Mouse (Mus musculus) neutrophil, adult 5-6 weeks (primary cell): Measurements from ENCODE around the gene C2cd4b. TPM values are rescaled to one million over a fixed set of nuclear protein-coding genes. Genes with fewer than 3 reads are reported as not detected.
"Not testable (repeated sequence)": the region's sequence is repeated elsewhere in the genome, so short reads cannot be mapped to it uniquely, and the experiment has no call there.

Experiments
- ATAC-seq: fragments of 151-379, 151-347 bp; 2 replicates; pipeline ENCODE4 v1.8.0; 2017; ENCODE audit warnings: mild to moderate bottlenecking, moderate TSS enrichment; ENCODE audit not compliant: insufficient number of reproducible peaks, poor library complexity, low FRiP score, severe bottlenecking; ENCODE audit errors: extremely low read depth
- total RNA-seq: library from RNA; stranded (forward); fragments of 200-1000 nt; gene quantifications from 2 replicates; pipeline ENCODE4 v1.2.3, GENCODE M21; 2017

The C2cd4b gene
- not detected in 2 replicates for total RNA-seq

DNA sequence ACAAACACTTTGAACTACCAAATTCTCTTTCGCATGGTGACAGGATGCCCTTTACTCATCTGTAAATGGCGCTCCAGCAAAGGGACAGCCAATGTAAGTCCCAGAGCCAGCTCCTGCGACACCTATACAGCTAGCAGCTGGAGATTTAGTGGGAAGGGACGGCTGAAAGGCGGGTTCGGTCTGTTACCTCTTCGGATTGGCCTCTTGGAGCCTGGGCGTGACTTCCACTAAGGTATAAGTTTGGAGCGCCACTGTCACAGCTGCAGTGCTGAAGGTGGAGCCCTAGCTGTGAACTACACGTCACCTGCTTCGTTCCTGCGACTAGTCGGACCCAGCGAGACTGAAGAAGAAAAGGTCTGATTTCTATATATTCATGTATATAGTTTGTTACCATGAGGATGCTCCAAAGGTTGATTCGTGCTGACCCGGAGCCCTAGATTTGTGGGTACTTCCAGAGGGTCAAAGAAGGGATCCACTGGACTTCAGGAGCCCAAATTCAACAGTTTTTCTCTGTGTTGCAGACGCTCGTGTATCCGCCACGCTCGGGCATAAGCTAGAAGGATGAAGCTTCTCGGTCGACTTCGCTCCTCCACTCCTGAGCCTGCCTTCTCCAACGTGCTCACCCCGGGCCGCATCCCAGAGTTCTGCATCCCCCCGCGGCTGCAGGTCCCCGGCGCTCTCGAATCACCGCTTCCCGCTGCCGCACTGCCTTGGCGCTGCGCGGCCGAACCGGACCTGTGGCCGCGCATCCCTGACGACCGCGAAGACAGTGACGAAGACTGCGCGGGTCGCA, at the start of gene C2cd4b:
Gene C2cd4b, plus strand, starts transcription at position 275 of the 793 bp plus-strand sequence.
- no peak for ATAC-seq

DNA sequence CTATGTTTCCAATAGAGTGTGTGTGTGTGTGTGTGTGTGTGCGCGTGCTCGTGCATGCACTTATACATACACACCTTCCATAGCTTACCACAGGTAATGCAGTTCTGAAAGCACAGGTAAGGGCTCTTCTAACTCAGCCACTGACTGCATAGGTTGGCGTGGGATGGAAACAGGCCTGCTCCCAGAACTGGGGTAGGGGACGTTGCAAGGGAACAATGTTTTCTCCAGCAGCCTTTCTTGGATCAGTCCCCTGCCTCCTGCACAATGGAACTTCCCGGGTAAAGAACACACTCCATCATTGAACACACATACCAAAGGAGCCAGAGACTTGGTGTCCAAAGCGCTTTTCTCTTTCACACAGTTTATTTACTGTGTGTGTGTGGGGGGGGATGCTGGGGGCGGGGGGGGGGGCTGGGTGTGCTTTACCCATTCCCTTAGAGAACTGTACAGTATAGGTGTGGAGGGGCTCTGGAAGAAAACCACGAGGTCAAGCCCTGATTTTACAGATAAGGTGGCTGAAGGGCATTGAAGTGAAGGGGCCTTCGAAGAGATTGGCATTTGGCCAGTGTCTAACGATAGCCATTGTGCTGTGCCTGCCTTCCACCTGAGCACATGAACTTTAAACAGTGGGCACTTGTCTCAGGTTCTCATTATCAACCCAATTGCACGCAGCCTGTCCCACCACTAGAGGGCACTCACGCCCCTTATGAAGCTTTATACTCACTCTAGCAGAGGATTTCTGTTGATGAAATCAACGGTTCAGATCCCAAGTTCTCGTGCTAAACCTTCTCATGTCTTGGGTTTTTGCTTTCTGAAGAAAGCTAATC, 48.0 kb upstream of the C2cd4b start:
- no peak for ATAC-seq

GRCm38 (mm10) chr9:67712146-67712545, 47.1 kb upstream of the C2cd4b start:
- ATAC-seq: no peak

DNA sequence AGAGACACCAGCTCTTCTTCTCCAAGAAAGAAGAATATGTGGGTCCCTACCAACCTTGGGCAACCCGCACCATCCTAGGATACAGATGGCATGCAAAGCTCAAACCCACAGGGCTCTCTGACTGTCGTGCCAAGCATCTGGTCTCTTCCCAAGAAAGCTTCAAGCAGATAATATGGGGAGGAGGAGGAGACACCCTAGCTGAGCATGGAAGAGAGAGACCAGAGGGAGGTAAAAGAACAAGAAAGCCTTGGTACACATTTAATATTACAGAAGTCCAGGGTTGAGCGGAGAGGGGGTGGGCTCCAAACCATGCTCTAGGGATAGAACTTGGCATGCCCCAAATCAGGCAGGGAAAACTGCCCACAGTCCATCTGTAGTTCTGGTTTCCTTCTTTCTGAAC, 42.2 kb upstream of the C2cd4b start:
- ATAC-seq: no peak

DNA sequence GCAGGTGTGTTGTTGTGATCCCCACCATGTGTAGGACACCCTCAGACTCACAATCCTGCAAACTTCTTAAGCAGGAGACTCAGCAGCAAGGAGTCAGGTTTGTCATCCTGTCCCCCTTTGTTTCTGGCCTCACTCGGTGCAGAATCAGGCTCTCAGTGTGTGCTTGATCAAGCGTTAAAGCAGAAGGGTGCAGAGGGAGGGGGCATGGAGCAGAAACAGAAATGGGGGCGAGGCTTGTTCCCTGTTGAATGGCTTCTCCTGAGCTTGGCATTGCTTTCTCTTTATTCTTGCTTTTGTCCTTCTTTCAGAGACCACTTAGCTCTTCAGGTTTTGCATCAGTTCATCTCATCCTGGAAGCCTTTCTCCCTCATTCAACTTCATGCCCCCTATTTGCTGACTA, 40.6 kb upstream of the C2cd4b start:
- no peak for ATAC-seq

DNA sequence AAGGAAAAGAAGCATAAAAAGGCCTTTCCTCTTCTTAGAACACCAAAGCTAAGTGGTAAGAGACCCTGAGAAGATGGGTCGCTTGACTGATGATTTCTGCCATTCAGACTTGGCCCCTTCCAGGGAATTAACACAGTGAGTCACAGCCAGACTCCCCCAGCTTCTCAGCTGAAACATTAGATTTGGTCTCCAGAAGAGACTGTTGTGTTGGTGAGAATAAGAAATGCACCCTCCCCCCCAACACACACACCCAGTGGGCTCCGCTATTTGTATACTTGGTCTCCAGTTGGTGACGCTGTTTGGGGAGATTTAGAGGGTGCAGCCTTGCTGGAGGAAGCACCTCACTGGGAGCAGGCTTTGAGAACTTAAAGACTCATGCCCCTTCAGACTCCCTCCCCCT, 39.1 kb upstream of the C2cd4b start:
- no peak for ATAC-seq

DNA sequence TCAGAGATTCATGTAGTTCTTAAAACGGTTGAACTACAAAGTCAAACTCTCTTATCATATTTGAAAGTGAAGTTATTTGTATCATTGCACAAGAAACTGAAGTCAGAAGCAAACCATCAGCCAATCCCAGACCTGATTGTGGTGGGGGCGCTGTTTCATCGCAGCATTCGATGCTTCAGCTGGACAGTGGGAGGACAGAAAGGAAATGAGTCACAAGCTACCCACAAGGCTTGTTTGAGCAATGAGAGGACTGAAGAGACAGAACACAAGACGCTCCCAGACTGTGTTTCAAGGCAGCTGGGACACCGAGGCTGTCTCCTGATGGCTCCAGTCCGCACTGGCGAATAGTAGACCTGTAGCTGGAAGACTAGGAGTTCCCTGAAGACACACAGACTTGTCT, 36.9 kb upstream of the C2cd4b start:
- no peak for ATAC-seq

- no peak for ATAC-seq
Observed at GRCm38 (mm10) chr9:67725196-67725595, 34.0 kb upstream of the C2cd4b start.

DNA sequence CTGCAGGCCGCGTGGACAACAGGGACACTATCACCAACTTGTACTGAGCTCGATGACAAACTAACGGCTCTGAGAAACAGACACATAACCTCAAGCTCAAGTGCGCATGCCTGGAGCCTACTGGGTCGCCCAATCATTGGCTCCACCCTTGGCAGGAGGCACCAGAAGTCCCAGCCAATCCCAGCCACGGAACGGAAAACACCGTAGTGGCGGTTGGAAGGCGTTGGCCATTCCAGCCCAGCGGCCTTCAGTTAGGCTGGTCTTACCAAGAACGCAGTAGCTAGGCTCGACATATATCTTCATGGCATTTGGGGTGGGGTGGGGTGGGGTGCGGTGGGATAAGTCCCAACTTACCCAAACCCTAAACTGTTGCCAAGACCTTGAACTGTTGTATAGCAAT, 25.5 kb upstream of the C2cd4b start:
- ATAC-seq: no peak

DNA sequence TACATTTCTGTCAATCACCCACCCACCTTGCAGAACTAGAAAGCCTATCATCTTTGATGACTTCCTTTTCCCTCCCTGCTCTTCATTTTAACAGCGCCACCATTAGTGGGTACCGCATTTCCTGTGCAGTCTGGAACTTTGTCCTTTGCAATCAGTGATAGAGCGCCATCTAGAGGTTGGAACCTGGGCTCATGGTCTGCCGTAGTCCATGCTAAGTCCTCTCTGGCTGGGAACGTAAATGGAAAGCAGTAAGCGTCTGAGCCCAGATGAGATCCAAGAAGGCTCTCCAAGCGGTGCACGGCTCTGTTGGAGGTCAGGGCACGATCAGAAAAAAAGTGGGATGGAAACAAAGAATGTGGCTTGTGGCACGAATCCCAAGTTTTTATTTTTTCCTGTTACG, 23.8 kb upstream of the C2cd4b start:
- ATAC-seq: no peak

DNA sequence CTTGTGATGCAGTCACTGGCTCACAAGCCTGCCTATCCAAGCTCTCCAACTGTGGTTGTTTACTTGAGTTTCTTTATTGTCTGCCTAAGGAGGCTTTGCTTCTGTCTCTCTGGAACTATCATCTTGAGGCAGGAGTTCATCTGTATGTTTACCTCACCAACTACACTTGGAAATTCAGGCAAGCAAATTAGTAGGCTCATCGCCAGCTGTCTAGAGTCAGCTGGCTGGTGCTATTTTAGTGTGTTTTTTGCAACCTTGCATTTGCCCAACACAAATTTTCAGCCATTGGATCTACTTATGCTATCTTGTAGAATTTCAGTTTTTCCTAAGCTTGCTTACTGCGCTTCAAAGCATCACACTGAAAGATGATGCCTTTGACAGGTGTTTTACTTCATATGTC, 18.0 kb upstream of the C2cd4b start:
- ATAC-seq: no peak

DNA sequence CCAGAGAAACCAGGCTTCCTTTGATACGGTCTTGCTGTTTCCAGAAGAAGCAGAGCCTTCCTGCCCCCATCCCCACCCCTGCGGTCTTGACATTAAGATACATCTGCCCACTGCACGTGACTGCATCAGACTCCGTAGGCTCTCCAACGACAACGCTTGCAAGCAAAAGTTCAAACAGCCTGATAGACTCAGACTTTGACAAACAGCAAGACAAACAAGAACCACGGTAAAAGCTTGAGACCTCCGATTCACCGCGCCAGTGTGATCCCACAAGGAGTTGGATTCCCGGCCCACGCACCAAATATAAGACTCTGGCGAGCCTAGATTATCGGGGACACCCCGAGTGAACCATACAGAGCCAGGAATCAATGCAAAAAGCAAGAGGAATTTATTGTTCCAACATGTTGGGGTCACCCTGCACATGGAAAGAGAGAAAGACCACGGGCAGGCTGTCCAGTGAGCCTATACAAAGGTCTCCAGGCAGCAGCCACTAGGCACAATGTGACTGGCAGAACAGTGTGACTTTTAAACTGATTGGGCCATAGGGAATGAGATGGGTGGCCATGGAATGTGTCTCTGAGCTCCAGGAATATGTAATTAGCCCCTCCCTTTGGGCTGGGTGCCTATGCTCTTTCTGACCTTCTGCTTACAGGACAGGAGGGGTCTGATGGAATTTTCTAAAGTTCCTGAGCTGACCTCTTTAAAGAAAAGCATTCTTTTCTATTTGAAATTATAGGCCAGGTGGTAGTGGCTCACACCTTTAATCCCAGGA, 5.6 kb upstream of the C2cd4b start:
- ATAC-seq: no peak

DNA sequence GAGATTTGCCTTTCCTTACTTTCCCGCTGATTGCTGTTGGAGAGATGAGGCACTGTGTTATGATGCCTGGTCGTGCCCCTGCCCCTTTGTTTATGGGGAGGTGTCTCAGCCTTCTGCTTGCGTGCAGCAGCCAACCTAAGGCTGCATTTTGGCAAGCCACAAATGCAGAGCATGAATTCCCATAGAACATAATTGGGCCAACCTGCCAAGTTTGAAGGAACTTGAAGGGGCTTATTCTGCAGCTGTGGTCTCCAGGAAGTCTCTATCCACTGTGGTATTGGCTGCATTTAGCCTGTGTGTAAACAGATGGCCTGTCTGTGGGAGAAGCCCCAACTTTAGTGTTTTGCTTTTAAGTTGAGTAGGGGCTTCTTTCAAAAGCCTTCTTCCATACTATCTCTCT, 4.5 kb upstream of the C2cd4b start:
- ATAC-seq: no peak

DNA sequence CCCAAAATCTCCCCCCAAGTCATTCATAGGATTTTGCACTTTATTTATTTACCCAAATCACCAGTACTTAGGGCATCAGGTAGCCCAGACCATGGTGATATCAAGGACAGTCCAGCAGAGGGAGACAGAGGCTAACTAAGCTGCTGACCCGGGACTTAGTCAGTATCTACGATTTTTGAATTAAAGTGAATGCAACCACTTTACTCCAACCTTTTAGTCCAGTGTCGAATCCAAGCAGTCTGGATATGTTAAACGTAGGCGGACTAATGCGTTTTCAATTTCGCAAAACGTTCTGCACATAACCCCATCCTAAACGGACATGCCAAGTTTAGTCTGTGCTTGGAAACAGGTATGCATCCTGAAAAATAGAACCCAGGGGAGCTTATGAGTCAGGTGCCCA, 551 bp upstream of the C2cd4b start:
- no peak for ATAC-seq

DNA sequence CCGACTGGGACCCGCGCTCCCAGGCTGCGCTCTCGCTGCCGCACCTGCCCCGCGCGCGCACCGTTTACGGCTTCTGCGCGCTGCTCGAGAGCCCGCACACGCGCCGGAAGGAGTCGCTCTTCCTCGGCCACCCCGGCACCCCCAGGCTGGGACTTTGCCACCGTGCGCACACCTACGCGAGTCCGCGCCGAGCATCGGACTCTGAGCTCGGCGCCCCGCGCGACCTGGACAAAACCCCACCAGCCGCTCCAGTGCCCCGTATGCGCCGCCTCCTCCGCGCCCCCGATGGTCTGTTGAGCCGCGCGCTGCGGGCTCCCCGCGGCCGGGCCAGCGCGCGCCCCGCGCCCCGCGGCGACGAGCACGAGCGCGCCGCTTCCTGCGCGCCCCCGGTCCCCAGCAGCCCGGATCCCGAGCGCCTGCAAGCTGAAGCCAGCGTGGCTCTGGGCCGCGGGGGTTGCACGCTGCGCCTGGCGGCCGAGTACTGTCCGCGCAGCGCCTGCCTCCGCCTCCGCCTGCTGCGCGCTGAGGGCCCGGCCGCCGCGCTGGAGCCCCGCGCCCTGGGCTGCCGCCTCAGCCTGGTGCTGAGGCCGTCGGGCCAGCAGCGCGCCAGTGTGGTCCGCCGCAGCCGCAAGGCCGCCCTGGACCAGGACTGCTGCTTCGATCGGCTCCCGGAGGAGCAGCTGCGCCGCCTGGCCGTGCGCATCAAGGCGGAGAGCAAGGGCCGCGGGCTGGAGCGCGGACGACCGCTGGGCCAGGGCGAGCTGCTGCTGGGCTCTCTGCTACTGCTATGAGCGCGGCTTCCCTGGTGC, 923 bp downstream of the C2cd4b start:
- not testable (repeated sequence) for ATAC-seq

DNA sequence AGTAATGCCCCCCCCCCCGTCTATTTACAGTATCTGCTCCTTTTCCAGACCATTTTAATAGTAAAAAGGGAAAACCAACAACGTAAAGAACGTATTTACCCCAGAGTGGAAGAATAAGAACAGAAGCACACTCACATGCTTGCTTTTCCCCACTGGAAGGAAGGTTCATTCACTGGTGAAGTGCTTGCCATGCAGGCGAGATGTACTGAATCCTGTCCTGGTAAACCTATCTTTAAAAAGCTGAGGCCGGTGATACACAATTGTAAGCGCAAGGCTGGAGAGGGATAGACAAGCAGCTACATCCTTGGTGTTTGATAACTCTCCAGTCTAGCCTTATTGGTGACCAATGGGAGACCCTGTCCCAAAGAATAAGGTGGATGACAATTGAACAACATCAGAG, 1.8 kb downstream of the C2cd4b start:
- ATAC-seq: no peak

GRCm38 (mm10) chr9:67763326-67763725, 4.1 kb downstream of the C2cd4b start:
- no peak for ATAC-seq

GRCm38 (mm10) chr9:67766405-67766804, 7.2 kb downstream of the C2cd4b start:
- no peak for ATAC-seq

GRCm38 (mm10) chr9:67766948-67767347, 7.7 kb downstream of the C2cd4b start:
- no peak for ATAC-seq
